Mouse (Mus musculus) heart, embryonic 10.5 days (tissue): ENCODE results near the gene Sln. TPM values are rescaled to one million over a fixed set of nuclear protein-coding genes. Genes with fewer than 3 reads are reported as not detected.
A peak's percentile ranks its signal among the peaks of the same experiment; 100 is the strongest.

Experiments used
- DNase-seq: peaks from one replicate; pipeline ENCODE4 v3.0.0-alpha.2; 2017; ENCODE audit warnings: low spot score
- H3K27ac ChIP-seq: fragments of 300-500 bp; sonication (generic); 2 replicates; pipeline ENCODE4 v1.5.1; 2016; ENCODE audit warnings: mild to moderate bottlenecking
- H3K27me3 ChIP-seq: fragments of 300-500 bp; sonication (generic); 2 replicates; pipeline ENCODE4 v1.6.1; 2016; ENCODE audit warnings: mild to moderate bottlenecking; ENCODE audit not compliant: poor library complexity, insufficient read depth, severe bottlenecking
- H3K36me3 ChIP-seq: fragments of 300-500 bp; sonication (generic); 2 replicates; pipeline ENCODE4 v1.6.1; 2016; ENCODE audit warnings: mild to moderate bottlenecking, moderate library complexity
- H3K4me1 ChIP-seq: fragments of 300-500 bp; sonication (generic); 2 replicates; pipeline ENCODE4 v1.6.1; 2016; ENCODE audit warnings: mild to moderate bottlenecking
- H3K4me3 ChIP-seq: fragments of 300-500 bp; sonication (generic); 2 replicates; pipeline ENCODE4 v1.5.1; 2016; ENCODE audit warnings: mild to moderate bottlenecking, moderate library complexity
- H3K9me3 ChIP-seq: fragments of 300-500 bp; sonication (generic); 2 replicates; pipeline ENCODE4 v1.6.1; 2016; ENCODE audit warnings: mild to moderate bottlenecking, moderate library complexity
- WGBS: fragments of 180-500 bp; shearing (Covaris S2); methylation state at CpG from one replicate; pipeline ENCODE4 v1.1.7; 2016; 5-methylcytosine and 5-hydroxymethylcytosine counted together
- polyA plus RNA-seq: library from polyadenylated mRNA; unstranded; fragments of >200 nt; fragmentation: Nextera tagmentation; extraction: Ambion mirVana; gene quantifications from 2 replicates; pipeline ENCODE4 v1.2.1, GENCODE M21; 2016

Gene Sln
- 1.5 and 1.7 TPM in 2 replicates for polyA plus RNA-seq

GRCm38 (mm10) chr9:53849864-53850263, at the start of gene Sln:
TSS of gene Sln (plus strand) at chr9:53850164.
- Histone ChIP-seq H3K27me3 (peaks cover 22% of the 10 kb centered on the region; the same call in 1 of the 2 replicates), H3K9me3 (no peaks in the 10 kb centered on the region), H3K4me3 (no peak within 1 kb of the TSS), H3K27ac (no peak within 1 kb of the TSS), H3K4me1 (no peaks in the 10 kb centered on the region), H3K36me3 (no peaks in the 10 kb centered on the region)
- WGBS = 74% methylated on average over 4 of the region's 4 CpGs
- DNase-seq = no peak

GRCm38 (mm10) chr9:53802921-53803320, 47.0 kb upstream of the Sln start:
- no peaks in the 10 kb centered on the region for H3K9me3 ChIP-seq
- DNase-seq = no peak
- H3K36me3 ChIP-seq = no peaks in the 10 kb centered on the region
- no peaks in the 10 kb centered on the region for H3K27me3 ChIP-seq
- H3K27ac ChIP-seq = no peak overlapping the region
- H3K4me3 ChIP-seq = no peak overlapping the region
- WGBS = 92% methylated on average over 7 of the region's 7 CpGs
- no peaks in the 10 kb centered on the region for H3K4me1 ChIP-seq

DNA sequence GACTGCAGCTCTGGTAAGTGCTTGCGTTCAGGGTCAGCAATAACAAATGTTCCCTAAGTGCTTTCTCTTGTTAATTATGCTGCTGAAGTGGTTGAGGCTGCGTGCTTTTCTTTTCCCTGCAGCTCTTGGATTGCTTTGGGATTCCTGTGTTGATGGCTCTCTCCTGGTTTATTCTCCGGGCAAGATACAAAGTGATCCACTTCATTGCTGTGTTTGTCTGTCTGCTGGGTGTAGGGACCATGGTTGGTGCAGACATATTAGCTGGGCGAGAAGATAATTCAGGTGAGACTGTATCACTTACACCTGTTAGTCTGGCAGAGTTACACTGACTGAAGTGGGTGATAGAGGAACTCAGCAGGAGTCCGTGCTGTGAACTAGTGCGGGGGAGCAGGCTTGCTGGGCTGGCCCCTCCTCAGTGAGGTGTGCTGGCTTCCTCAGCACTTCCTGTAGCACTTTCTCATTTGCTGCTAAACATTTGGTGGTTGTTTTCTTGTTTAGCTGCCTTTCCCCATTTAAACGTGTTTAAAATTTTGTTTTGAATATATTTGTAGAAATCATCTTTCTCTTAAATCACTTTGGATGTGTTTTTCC, 43.4 kb upstream of the Sln start:
- Histone ChIP-seq H3K27me3 (no peaks in the 10 kb centered on the region), H3K9me3 (no peaks in the 10 kb centered on the region), H3K36me3 (no peaks in the 10 kb centered on the region), H3K4me3 (no peak overlapping the region), H3K4me1 (no peaks in the 10 kb centered on the region), H3K27ac (no peak overlapping the region)
- no peak for DNase-seq
- 15% methylated on average over 7 of the region's 7 CpGs for WGBS

DNA sequence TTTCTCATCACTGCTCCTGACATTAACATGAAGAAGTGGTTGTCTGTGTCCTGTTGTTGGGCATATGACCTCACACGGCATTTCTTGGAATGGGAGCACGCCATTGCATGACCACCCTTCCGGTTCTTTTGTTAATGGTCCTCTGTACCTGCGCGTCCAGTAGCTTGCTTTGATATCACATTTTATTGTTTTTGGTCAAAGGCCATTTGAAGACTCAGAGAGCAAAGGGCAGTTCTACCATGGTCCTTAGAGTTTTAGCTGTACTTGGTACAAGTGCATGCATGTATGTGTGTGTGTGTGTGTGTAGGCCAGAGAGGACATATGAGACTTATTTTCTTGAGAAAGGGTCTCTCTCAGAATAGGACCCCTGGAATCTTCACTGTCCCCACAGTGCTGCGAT, 36.5 kb upstream of the Sln start:
- WGBS = 92% methylated on average over 6 of the region's 6 CpGs
- H3K36me3 ChIP-seq = no peaks in the 10 kb centered on the region
- no peak for DNase-seq

DNA sequence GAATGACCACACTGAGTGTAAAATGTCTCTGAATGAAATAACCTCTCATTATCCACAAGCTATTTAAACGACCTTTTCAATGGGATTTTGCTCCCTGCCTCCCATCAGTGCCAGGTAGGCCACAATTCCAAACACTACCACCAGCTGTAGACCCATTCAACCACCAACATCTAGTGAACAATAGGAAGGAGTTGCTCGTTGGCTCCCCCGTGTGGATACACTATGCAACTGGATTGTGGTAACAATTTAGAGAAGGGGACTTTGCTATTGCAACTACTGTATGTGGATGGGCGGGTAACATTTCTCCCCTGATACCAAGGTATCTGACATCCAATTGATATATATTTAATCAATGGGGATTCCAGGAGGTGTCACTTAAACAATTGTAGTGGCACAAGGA, 31.2 kb upstream of the Sln start:
- H3K36me3 ChIP-seq = no peaks in the 10 kb centered on the region
- H3K4me1 ChIP-seq = no peaks in the 10 kb centered on the region
- H3K27me3 ChIP-seq = no peaks in the 10 kb centered on the region
- H3K9me3 ChIP-seq = no peaks in the 10 kb centered on the region
- DNase-seq = no peak
- WGBS = 23% methylated on average over 4 of the region's 4 CpGs
- no peak overlapping the region for H3K27ac ChIP-seq
- H3K4me3 ChIP-seq = no peak overlapping the region

More for the DNA sequence above, 36.5 kb upstream of the Sln start:
- no peak overlapping the region for H3K27ac ChIP-seq
- H3K4me3 ChIP-seq = no peak overlapping the region
- no peaks in the 10 kb centered on the region for H3K27me3 ChIP-seq
- H3K4me1 ChIP-seq = no peaks in the 10 kb centered on the region
- no peaks in the 10 kb centered on the region for H3K9me3 ChIP-seq

GRCm38 (mm10) chr9:53825318-53825717, 24.6 kb upstream of the Sln start:
- no peak overlapping the region for H3K4me3 ChIP-seq
- no peaks in the 10 kb centered on the region; the same call in 1 of the 2 replicates for H3K27me3 ChIP-seq
- H3K9me3 ChIP-seq = no peaks in the 10 kb centered on the region
- 5% methylated on average over 9 of the region's 9 CpGs for WGBS
- peaks cover 7% of the 10 kb centered on the region; the same call in 1 of the 2 replicates for H3K4me1 ChIP-seq
- H3K36me3 ChIP-seq = no peaks in the 10 kb centered on the region
- no peak for DNase-seq
- H3K27ac ChIP-seq = no peak overlapping the region

DNA sequence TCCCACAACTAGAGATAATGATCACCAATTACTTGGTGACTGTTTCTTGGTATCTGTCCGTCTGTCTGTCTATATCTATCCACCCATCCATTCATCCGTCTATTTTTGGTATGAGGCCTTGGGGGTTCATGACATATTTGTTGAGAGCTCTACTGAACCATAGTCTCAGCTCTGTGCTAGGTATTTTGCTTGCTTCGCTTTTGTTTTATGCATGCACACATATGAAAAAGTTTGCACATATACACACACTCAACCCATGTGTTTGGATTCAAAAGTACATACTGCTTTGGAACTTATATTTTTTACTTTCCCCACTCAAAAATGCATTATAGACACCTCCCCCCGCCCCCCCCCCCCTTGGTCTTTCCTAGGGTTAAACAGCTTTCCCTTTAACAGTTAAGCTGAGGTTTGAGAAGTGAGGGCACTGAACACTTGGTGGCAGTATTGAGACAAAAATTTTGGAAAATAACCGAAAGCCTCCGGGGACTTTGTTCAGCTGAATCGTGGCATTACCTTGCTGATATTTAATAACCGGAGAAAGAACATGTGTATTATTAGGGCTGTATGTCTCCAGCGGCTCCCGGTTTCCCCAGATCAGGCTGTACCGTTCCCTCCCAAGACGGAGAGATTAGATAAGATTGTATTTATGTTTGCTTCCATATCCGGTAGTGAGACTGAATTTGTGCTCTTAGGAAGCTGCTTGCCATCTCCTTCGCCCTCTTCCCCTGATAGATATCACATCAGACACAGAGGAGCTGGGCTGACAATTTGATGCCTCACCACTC, 20.7 kb upstream of the Sln start:
- no peak for DNase-seq
- H3K4me1 ChIP-seq = peaks cover 7% of the 10 kb centered on the region; the same call in 1 of the 2 replicates
- no peaks in the 10 kb centered on the region for H3K9me3 ChIP-seq
- 16% methylated on average over 14 of the region's 14 CpGs for WGBS
- H3K27ac ChIP-seq = peak overlapping the region; percentile 60; the same call in 1 of the 2 replicates
- no peaks in the 10 kb centered on the region; the same call in 1 of the 2 replicates for H3K27me3 ChIP-seq
- peak overlapping the region; percentile 61 for H3K4me3 ChIP-seq
- H3K36me3 ChIP-seq = no peaks in the 10 kb centered on the region

GRCm38 (mm10) chr9:53829866-53830209, 20.1 kb upstream of the Sln start:
- WGBS = 36% methylated on average over 2 of the region's 2 CpGs
- Histone ChIP-seq H3K4me3 (peak overlapping the region; percentile 61), H3K36me3 (no peaks in the 10 kb centered on the region), H3K4me1 (peaks cover 7% of the 10 kb centered on the region; the same call in 1 of the 2 replicates), H3K27ac (peak overlapping the region; percentile 60; the same call in 1 of the 2 replicates), H3K9me3 (no peaks in the 10 kb centered on the region), H3K27me3 (no peaks in the 10 kb centered on the region; the same call in 1 of the 2 replicates)
- no peak for DNase-seq

- 35% methylated on average over 3 of the region's 3 CpGs for WGBS
- Histone ChIP-seq H3K4me3 (no peak overlapping the region), H3K36me3 (no peaks in the 10 kb centered on the region), H3K4me1 (no peaks in the 10 kb centered on the region), H3K9me3 (no peaks in the 10 kb centered on the region), H3K27me3 (no peaks in the 10 kb centered on the region), H3K27ac (no peak overlapping the region)
- DNase-seq = no peak
These were observed 14.9 kb upstream of the Sln start for GRCm38 (mm10) chr9:53835039-53835438.

- Histone ChIP-seq H3K36me3 (no peaks in the 10 kb centered on the region), H3K4me3 (no peak overlapping the region), H3K4me1 (no peaks in the 10 kb centered on the region), H3K27ac (no peak overlapping the region), H3K27me3 (no peaks in the 10 kb centered on the region), H3K9me3 (no peaks in the 10 kb centered on the region)
- WGBS = 65% methylated on average over 4 of the region's 4 CpGs
- DNase-seq = no peak
These were observed 14.0 kb upstream of the Sln start for GRCm38 (mm10) chr9:53835976-53836375.

DNA sequence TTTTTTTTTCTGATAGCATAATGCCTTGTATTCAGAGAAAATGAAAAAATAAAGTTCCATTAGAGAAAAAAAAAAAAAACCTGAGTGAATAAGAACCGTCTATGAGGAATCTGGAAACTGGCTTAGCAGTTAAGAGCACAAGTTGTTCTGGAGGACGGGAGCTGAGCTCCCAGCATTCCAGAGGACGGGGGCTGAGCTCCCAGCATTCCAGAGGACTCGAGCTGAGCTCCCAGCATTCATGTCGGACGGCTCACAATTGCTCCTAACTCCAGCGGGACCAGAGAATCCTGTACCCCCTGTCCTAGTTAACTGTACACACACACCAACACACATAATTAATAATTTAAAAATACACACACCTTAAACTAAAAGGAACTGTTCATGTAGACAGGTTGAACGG, 11.1 kb upstream of the Sln start:
- DNase-seq = no peak
- H3K27ac ChIP-seq = no peak overlapping the region
- H3K36me3 ChIP-seq = no peaks in the 10 kb centered on the region
- H3K4me3 ChIP-seq = no peak overlapping the region
- no peaks in the 10 kb centered on the region for H3K4me1 ChIP-seq
- 67% methylated on average over 8 of the region's 8 CpGs for WGBS
- H3K9me3 ChIP-seq = no peaks in the 10 kb centered on the region
- no peaks in the 10 kb centered on the region for H3K27me3 ChIP-seq

- Histone ChIP-seq H3K27me3 (peaks cover 13% of the 10 kb centered on the region; the same call in 1 of the 2 replicates), H3K4me1 (no peaks in the 10 kb centered on the region), H3K36me3 (no peaks in the 10 kb centered on the region), H3K4me3 (no peak overlapping the region), H3K27ac (no peak overlapping the region), H3K9me3 (no peaks in the 10 kb centered on the region)
- WGBS = 80% methylated on average over 8 of the region's 8 CpGs
- DNase-seq = no peak
These were observed 1.4 kb upstream of the Sln start for GRCm38 (mm10) chr9:53848548-53848947.

DNA sequence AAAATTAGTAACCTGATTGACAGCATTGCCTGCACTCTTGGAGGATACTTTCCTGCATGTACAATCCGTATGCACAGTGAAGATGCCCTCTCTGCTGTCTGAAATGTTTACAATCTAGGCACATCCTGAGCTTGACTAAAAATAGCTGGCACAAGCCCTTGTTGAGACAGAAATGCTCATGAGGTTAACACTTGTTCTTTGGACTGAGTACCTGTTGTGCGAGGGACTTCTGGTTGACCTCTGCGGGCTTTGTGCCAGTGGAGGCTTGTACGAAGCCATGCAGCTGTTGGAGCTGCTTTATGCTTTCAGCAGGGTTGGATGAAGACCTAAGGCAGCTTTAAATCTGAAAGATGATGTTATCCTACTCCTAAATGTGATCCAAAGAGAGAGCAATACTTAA, 2.2 kb downstream of the Sln start:
- Histone ChIP-seq H3K4me3 (no peak overlapping the region), H3K36me3 (no peaks in the 10 kb centered on the region), H3K27me3 (peaks cover 33% of the 10 kb centered on the region; the same call in 1 of the 2 replicates), H3K9me3 (no peaks in the 10 kb centered on the region), H3K4me1 (no peaks in the 10 kb centered on the region), H3K27ac (no peak overlapping the region)
- WGBS = 74% methylated on average over 4 of the region's 4 CpGs
- no peak for DNase-seq
